Comparison of ENCODE assay signal across 13 mouse cellular contexts in genomic region chr2:65987588-65987987, GRCm38 (mm10).
DNase-seq lines count a peak whose midpoint lies in the region; ATAC-seq lines count a peak whose summit lies in the region.
"Had no signal": no experiment of that assay in that cellular context is flagged by ENCODE, and none has a peak within 500 bp of the region (broad histone marks: within the 10 kb centered on the region; RNA-seq: fewer than 3 reads in every experiment).

No protein-coding gene starts in this region.

- H3K4me2 ChIP-seq in forebrain, embryonic 13.5 days = no peak overlapping the region
- no peak overlapping the region for H3K4me2 ChIP-seq in lung, embryonic 16.5 days (ENCODE audit: low read depth, low read length)
- H3K4me2 ChIP-seq: lung, embryonic 15.5 days; midbrain, embryonic 13.5 days had no signal

- 84% methylated on average over 3 of the region's 3 CpGs for WGBS in forebrain, embryonic 13.5 days
- WGBS in forebrain, embryonic 10.5 days = 91% methylated on average over 3 of the region's 3 CpGs
- WGBS in lung, embryonic 16.5 days = 41% methylated on average over 3 of the region's 3 CpGs

- H3K9ac ChIP-seq in forebrain, embryonic 13.5 days = no peak overlapping the region
- no peak overlapping the region for H3K9ac ChIP-seq in lung, embryonic 16.5 days (ENCODE audit: low read length)
- H3K9ac ChIP-seq: lung, embryonic 15.5 days; midbrain, embryonic 13.5 days had no signal

- H3K27me3 ChIP-seq in forebrain, embryonic 13.5 days = no peaks in the 10 kb centered on the region
- no peaks in the 10 kb centered on the region for H3K27me3 ChIP-seq in forebrain, embryonic 10.5 days (ENCODE audit: poor library complexity, severe bottlenecking)
- no peaks in the 10 kb centered on the region for H3K27me3 ChIP-seq in lung, embryonic 16.5 days (ENCODE audit: control insufficient read depth, insufficient read depth, low read depth, low read length)
- H3K27me3 ChIP-seq: lung, embryonic 15.5 days; midbrain, embryonic 13.5 days had no signal

- H3K4me1 ChIP-seq in forebrain, embryonic 13.5 days = peaks cover 21% of the 10 kb centered on the region
- peaks cover 26% of the 10 kb centered on the region for H3K4me1 ChIP-seq in forebrain, embryonic 10.5 days
- H3K4me1 ChIP-seq in lung, embryonic 16.5 days (replicated peaks; ENCODE audit: control insufficient read depth, insufficient read depth, low read length) = no peaks in the 10 kb centered on the region
- H3K4me1 ChIP-seq: lung, embryonic 15.5 days had no signal

- no peak overlapping the region for H3K27ac ChIP-seq in forebrain, embryonic 13.5 days
- H3K27ac ChIP-seq in forebrain, embryonic 10.5 days = no peak overlapping the region
- H3K27ac ChIP-seq in lung, embryonic 16.5 days (ENCODE audit: low read length) = no peak overlapping the region
- H3K27ac ChIP-seq: hindbrain, postnatal 0 days; layer of hippocampus, adult 2 months; lung, embryonic 15.5 days; midbrain, embryonic 13.5 days had no signal

- H3K9me3 ChIP-seq in forebrain, embryonic 13.5 days (replicated peaks) = no peaks in the 10 kb centered on the region
- no peaks in the 10 kb centered on the region for H3K9me3 ChIP-seq in forebrain, embryonic 10.5 days
- no peaks in the 10 kb centered on the region for H3K9me3 ChIP-seq in lung, embryonic 16.5 days (ENCODE audit: control insufficient read depth, low read length)
- H3K9me3 ChIP-seq: lung, embryonic 15.5 days; midbrain, embryonic 13.5 days had no signal

- H3K36me3 ChIP-seq in forebrain, embryonic 13.5 days (ENCODE audit: poor library complexity, severe bottlenecking) = no peaks in the 10 kb centered on the region
- no peaks in the 10 kb centered on the region for H3K36me3 ChIP-seq in forebrain, embryonic 10.5 days (replicated peaks)
- H3K36me3 ChIP-seq in lung, embryonic 16.5 days (ENCODE audit: control insufficient read depth, insufficient read depth, low read length) = no peaks in the 10 kb centered on the region
- H3K36me3 ChIP-seq: lung, embryonic 15.5 days; midbrain, embryonic 13.5 days had no signal

- no peak overlapping the region for H3K4me3 ChIP-seq in forebrain, embryonic 13.5 days
- H3K4me3 ChIP-seq in forebrain, embryonic 10.5 days = no peak overlapping the region
- H3K4me3 ChIP-seq in lung, embryonic 16.5 days (ENCODE audit: low read length) = no peak overlapping the region
- H3K4me3 ChIP-seq: layer of hippocampus, adult 2 months; lung, embryonic 15.5 days; midbrain, embryonic 13.5 days had no signal

- 0 out of 2 replicates have a peak, but pooled peaks have one; percentile 19 for ATAC-seq in forebrain, embryonic 13.5 days
- 0 out of 2 replicates have a peak, but pooled peaks have one; percentile 23 for ATAC-seq in lung, embryonic 16.5 days (ENCODE audit: low read depth)
- ATAC-seq: midbrain, embryonic 13.5 days had no signal

- no peak for DNase-seq in forebrain, embryonic 10.5 days (ENCODE audit: extremely low spot score, low spot score)
- DNase-seq in NIH3T3 (ENCODE audit: low read depth) = peak; percentile 6
- peak; percentile 81 to 85 for DNase-seq in kidney, postnatal 25 days
- DNase-seq in right cerebral cortex, adult 2 months (ENCODE audit: low spot score in 2 of 2) = no peak
- no peak for DNase-seq in cerebellum, adult 11-12 months
- DNase-seq in thymus, postnatal 4 days = no peak
- DNase-seq: cerebellum, adult 9-11 months had no signal

Comparison
In these comparisons a context has a peak if more than half of its experiments do, and no peak if none do; other contexts are left out.
1. DNase-seq: peak in NIH3T3 (single experiment) and kidney, postnatal 25 days (2 of 2); none in forebrain, embryonic 10.5 days (single experiment), right cerebral cortex, adult 2 months (0 of 2), cerebellum, adult 11-12 months (single experiment) and thymus, postnatal 4 days (single experiment).